Mouse (Mus musculus) heart, embryonic 16.5 days (tissue): ENCODE data around the gene 4933411K16Rik. TPM values are rescaled to one million over a fixed set of nuclear protein-coding genes. Genes with fewer than 3 reads are reported as not detected.

Experiments
- polyA plus RNA-seq: library from polyadenylated mRNA; unstranded; fragments of >200 nt; fragmentation: Nextera tagmentation; extraction: Ambion mirVana; gene quantifications from 2 replicates; pipeline ENCODE4 v1.2.1, GENCODE M21; 2015

Gene 4933411K16Rik
- polyA plus RNA-seq, 1 experiment from 2014 or later = not detected

Other genes with a start within 250 kb of the 4933411K16Rik start
- gene Frat1, start 222.3 kb upstream of the 4933411K16Rik start, polyA plus RNA-seq = 2.4 and 2.7 TPM in 2 replicates
- gene Frat2, start 204.1 kb upstream of the 4933411K16Rik start, polyA plus RNA-seq = 1.9 and 2.8 TPM in 2 replicates
- gene Rrp12, start 156.1 kb upstream of the 4933411K16Rik start, polyA plus RNA-seq = 9.4 and 10.0 TPM in 2 replicates
- 694 and 741 TPM in 2 replicates for gene Pgam1, start 140.3 kb upstream of the 4933411K16Rik start, polyA plus RNA-seq
- gene Exosc1, start 118.8 kb upstream of the 4933411K16Rik start, polyA plus RNA-seq = 40.2 and 45.3 TPM in 2 replicates
- 53.7 and 59.2 TPM in 2 replicates for gene Zdhhc16, start 118.8 kb upstream of the 4933411K16Rik start, polyA plus RNA-seq
- 20.7 and 24.5 TPM in 2 replicates for gene Mms19, start 71.1 kb upstream of the 4933411K16Rik start, polyA plus RNA-seq
- 17.1 and 18.5 TPM in 2 replicates for gene Ubtd1, start 70.5 kb upstream of the 4933411K16Rik start, polyA plus RNA-seq
- not detected in 2 replicates for gene Ankrd2, start 16.2 kb upstream of the 4933411K16Rik start, polyA plus RNA-seq
- gene Hoga1, start 6.6 kb upstream of the 4933411K16Rik start, polyA plus RNA-seq = 0.49 and 0.67 TPM in 2 replicates
- gene Morn4, start 34.1 kb downstream of the 4933411K16Rik start, polyA plus RNA-seq = 9.1 and 10.6 TPM in 2 replicates
- 8.5 and 14.3 TPM in 2 replicates for gene Pi4k2a, start 38.2 kb downstream of the 4933411K16Rik start, polyA plus RNA-seq
- gene Avpi1, start 76.8 kb downstream of the 4933411K16Rik start, polyA plus RNA-seq = 33.4 and 37.2 TPM in 2 replicates
- gene Marveld1, start 95.2 kb downstream of the 4933411K16Rik start, polyA plus RNA-seq = 7.3 TPM in 2 replicates
- 22.8 and 25.1 TPM in 2 replicates for gene Zfyve27, start 111.7 kb downstream of the 4933411K16Rik start, polyA plus RNA-seq
- 3.1 and 3.5 TPM in 2 replicates for gene Sfrp5, start 150.0 kb downstream of the 4933411K16Rik start, polyA plus RNA-seq
- gene Golga7b, start 195.3 kb downstream of the 4933411K16Rik start, polyA plus RNA-seq = 0.21 and 0.33 TPM in 2 replicates